Mouse (Mus musculus): ENCODE data around the gene Dapl1.
A peak's percentile ranks its signal among the peaks of the same experiment; 100 is the strongest.

Gene Dapl1

DNA sequence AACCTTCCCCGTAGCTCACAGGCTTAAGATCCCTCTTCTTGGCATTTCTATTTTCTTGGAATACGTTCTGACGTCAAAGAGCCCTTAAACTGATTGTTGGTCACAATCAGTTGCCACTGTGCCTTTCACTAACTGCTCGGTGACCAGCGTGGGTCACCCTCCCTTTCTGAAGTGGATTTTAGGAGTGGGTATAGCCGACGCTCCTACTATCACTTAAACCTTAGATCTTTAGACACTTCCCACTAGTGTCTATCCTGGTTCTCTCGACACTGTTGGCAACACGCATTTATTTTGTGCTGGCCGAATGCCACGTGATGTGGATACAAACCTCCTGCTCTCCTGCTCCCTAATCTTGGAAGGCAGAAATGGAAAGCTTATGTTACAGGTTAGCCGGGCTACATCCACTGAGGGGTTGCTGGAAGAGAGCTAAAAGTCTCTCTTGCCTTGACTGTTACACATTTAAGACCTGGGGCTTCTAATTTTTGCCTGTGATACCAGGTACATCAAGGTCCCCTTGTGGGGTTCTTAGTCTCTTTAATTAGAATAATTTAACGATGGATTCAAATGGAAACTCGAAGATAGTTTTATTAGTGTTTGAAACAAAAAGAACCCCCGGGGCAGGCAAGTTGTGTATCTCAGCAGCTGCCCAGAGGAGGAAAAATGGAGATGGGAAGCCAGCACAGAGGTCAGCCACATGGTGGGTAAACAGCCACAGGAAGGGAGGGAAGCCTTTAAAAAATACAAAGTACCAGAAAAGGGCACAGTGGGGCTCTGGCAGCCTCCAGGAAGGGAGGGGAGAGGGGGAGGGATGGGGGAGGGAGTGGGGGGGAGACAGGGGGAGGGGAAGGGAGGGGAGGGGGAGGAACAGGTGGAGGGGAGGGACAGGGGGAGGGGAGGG lies 13.2 kb upstream of the Dapl1 start:
- peak; percentile 62 for DNase-seq (ENCODE audit: low read depth, low spot score)

- DNase-seq (ENCODE audit: low read depth, low spot score): no peak
Observed at GRCm38 (mm10) chr2:59474336-59474735, 10.1 kb upstream of the Dapl1 start.

GRCm38 (mm10) chr2:59485080-59485479 lies 627 bp downstream of the Dapl1 start:
- DNase-seq (ENCODE audit: low read depth, low spot score): no peak

- DNase-seq (ENCODE audit: low read depth, low spot score): no peak
Observed at GRCm38 (mm10) chr2:59485657-59486056, 1.2 kb downstream of the Dapl1 start.

- DNase-seq (ENCODE audit: low read depth, low spot score): no peak
Observed at GRCm38 (mm10) chr2:59486196-59486845, 1.9 kb downstream of the Dapl1 start.

- DNase-seq (ENCODE audit: low read depth, low spot score): no peak
Observed at GRCm38 (mm10) chr2:59488235-59488634, 3.8 kb downstream of the Dapl1 start.

GRCm38 (mm10) chr2:59490353-59490752 lies 5.9 kb downstream of the Dapl1 start:
- DNase-seq (ENCODE audit: low read depth, low spot score): peak; percentile 46

GRCm38 (mm10) chr2:59493445-59494085 lies 9.1 kb downstream of the Dapl1 start:
- DNase-seq (ENCODE audit: low read depth, low spot score): no peak

DNA sequence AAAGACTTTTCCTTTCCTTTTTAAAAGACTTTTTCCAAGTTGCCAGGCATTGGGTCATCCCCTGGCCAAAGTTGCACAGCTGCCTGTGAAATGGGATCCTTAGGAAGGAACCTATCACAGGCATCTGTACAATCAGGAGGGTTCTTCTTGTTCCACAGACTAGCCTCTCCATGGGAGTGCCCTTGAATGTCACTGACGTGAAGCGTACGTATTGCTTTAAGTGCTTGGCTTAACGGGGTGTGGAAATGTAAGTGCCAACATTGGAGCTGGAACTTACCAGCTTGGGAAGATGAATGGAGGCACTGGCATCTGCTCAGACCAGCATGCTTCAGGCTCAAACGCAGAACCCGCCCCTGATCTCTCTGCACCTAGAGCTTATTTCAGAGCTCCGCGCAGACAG lies 14.7 kb downstream of the Dapl1 start:
- DNase-seq (ENCODE audit: low read depth, low spot score): no peak

GRCm38 (mm10) chr2:59499717-59500116 lies 15.3 kb downstream of the Dapl1 start:
- DNase-seq (ENCODE audit: low read depth, low spot score): no peak

DNA sequence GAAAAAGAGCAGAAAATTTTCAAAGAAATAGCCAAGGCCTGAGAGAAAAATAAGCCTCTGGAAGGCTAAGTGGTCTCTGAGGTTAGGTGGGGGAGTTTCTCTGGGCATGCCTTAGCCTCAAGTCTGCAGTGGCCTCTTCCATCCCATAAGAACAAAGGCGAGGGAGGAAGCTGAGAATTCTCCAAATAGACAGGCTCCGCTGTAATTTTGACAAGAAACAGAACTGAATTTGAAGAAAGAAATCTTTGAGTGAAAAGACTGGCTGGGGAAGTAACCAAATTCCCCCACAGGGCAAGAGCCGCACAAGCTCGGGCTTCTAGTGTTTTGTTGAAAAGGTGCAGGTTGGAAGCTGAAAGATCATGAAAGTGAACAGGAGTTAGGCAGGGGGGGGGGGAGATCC lies 24.6 kb downstream of the Dapl1 start:
- DNase-seq (ENCODE audit: low read depth, low spot score): no peak

DNA sequence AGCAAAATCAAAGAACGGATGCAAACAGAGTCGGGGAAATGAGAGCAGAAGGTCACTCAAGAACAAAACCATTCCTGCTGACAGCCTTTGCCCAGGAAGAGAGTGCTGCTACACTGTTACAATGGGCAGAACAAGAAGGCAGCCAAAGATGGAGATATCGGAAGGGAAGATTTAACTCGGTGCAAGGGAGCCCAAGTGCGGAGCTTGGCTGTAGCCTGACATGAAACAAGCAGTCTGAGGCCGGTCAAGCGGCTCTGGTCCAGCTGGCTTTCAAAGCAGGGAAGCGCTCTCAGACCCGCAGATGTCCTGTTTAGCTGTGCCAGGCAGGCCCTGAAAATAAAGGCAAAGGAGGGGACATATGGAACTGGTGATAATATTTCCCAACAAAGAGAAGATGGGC lies 26.0 kb downstream of the Dapl1 start:
- no peak for DNase-seq (ENCODE audit: low read depth, low spot score)

- no peak for DNase-seq (ENCODE audit: low read depth, low spot score)
Observed at GRCm38 (mm10) chr2:59510882-59511281, 26.4 kb downstream of the Dapl1 start.

DNA sequence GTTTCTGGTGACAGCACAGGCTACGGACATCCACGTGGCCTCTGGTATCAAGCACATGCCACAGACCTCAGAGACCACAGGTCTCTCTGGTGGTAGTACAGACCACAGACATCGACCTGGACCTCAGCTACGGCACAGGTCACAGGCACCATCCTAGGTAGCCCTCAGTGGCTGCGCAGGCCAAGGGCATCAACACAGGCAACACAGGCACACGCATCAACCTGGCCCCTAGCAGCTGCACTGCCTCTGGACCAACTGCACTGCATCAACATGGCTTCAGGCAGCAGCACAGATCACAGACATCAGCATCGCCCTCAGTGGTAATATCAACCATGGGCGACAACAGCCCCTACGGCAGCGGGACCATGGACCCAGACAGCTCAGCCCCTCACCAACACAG lies 36.2 kb downstream of the Dapl1 start:
- no peak for DNase-seq (ENCODE audit: low read depth, low spot score)

DNA sequence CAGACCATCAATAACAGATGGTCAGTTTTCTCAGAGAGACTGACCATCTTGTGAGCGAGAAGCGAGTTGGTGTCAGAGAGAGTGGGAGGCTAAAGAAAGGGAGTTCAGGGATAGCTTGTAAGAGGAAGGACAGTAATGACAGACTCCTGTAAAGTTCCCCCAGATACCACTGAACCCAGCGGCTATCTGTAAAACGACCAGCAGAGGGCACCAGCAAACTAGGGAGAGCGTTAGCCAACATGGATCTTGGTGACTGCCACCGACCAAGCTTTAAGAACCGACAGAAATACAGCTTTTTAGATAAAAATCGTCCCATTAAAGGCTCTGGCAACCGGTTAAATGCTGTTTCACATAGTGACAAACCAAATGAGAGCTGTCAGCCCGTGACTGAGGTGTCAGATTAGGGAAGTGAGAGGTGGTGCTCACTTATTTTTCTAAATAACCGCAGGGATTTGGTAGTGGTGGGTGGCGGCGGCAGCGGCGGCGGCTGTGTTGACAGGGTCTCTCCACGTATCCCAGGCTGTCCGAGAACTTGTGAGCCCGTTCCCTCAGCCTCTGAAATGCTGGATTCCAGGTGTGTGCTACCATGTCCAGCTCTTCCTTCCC lies 37.7 kb downstream of the Dapl1 start:
- peak; percentile 87 for DNase-seq (ENCODE audit: low read depth, low spot score)

- peak; percentile 89 for DNase-seq (ENCODE audit: low read depth, low spot score)
Observed at GRCm38 (mm10) chr2:59523526-59523925, 39.1 kb downstream of the Dapl1 start.

DNA sequence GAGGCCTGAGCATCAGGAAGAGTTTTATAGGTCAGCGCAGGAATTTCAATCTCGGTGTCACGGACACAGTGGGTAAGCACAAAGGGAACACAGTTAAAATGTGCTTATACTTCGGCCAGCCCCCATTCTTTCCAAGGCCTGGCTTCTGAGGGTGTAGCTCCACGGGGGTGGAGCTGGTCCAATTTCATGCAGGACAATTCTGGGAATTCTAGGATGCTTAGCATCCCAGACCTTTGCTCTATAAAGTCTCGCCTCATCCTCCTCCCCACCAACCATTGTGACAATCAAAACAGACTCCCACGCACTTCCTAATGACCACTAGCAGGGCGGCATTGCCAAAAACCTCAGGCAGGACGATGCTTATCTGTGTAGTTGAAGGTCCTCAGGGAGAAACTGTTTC lies 42.4 kb downstream of the Dapl1 start:
- no peak for DNase-seq (ENCODE audit: low read depth, low spot score)

DNA sequence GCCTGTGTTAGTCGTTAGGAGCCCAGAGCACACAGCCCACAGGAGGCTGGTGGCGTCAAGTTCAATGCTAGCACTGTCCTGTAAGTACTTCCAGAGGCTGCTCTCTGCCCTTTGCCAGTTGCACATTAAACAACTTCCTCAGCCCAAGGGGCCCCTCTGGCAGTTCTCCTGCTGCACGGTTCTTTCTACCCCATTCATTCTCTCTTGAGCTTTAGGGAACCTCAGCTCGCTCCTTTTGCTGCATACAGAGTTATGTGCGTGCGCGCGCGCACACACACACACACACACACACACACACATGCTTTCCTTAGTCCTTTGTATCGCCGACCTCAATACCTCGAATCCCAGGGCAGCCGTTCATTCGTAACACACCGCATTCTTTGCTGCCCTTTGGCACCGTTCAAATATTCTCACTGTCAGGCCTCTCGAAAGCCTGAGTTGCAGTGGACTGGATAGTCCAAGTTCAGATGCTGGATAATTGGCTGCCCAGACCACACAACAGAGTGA lies 45.2 kb downstream of the Dapl1 start:
- no peak for DNase-seq (ENCODE audit: low read depth, low spot score)

- DNase-seq (ENCODE audit: low read depth, low spot score): no peak
Observed at GRCm38 (mm10) chr2:59530811-59531210, 46.4 kb downstream of the Dapl1 start.

- DNase-seq (ENCODE audit: low read depth, low spot score): no peak
Observed at GRCm38 (mm10) chr2:59532999-59533398, 48.5 kb downstream of the Dapl1 start.

GRCm38 (mm10) chr2:59533504-59533903 lies 49.1 kb downstream of the Dapl1 start:
- peak; percentile 39 for DNase-seq (ENCODE audit: low read depth, low spot score)
